Mouse (Mus musculus): ENCODE results near the gene Gga1. TPM values are rescaled to one million over a fixed set of nuclear protein-coding genes. Genes with fewer than 3 reads are reported as not detected.

Gga1 gene
- total RNA-seq, 2 experiments from 2014 or later, result 55.2 to 57.2 TPM

DNA sequence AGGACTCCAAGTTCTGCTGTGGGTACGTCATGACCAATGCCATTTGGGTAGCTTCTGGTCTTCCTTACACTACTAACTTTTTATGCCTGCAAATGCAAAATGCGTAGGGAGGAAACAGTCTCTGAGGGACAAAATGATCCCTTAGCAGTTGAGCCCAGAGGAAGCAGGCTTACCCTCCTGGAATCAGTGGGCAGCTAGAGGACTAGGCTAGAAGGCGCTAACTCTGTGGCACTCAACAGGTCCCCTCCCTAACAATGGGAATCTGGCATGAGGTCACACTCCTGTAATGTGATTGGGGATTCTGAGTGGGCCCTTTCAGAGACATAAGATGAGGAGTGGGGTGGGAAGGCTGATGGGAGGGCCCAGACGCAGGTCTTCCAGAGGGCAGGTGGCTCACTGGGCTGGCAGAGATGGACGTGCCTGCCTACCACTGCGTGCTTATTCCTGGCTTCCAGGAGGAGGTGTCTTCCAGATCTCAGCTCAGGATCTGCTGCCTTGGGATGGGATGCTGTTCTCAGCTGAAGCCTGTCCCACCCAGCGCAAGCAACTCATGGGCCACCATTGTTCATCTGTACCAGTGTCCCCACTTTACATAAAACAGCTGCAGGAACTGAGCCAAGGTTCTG, 53.9 kb downstream of the Gga1 start:
- no peak for DNase-seq (ENCODE audit: low spot score in 2 of 2)

GRCm38 (mm10) chr15:78931577-78931976, 54.6 kb downstream of the Gga1 start:
- peak in 1 of 2 experiments; percentile 46 for DNase-seq (ENCODE audit: low spot score in 2 of 2)

- DNase-seq (ENCODE audit: low spot score in 2 of 2), result peak; percentile 72 to 76
Observed at GRCm38 (mm10) chr15:78934784-78935320, 57.9 kb downstream of the Gga1 start, which contains the start of gene Nol12. TSS of gene Nol12 (plus strand) at chr15:78934933.

DNA sequence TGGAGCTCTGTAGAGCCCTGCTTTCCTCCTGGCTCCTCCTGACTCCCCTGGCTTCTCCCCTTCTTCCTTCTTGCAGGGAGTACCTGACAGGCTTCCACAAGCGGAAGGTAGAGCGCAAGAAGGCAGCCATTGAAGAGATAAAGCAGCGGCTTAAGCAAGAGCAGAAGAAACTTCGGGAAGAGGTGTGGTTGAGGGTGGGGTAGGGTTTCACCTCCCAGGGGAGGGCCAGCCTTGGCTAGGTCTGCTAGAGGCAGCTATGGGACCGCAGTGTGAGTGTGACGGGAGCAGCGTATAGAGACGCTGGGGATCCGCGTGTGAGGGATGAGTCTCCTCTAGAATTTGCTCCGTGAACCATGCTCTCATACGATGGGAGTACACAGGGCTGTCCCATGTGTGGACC, 59.4 kb downstream of the Gga1 start:
- no peak for DNase-seq (ENCODE audit: low spot score in 2 of 2)

- no peak for DNase-seq (ENCODE audit: low spot score in 2 of 2)
Observed at GRCm38 (mm10) chr15:78937311-78937710, 60.3 kb downstream of the Gga1 start.

- DNase-seq (ENCODE audit: low spot score in 2 of 2), result no peak
Observed at GRCm38 (mm10) chr15:78937963-78938362, 61.0 kb downstream of the Gga1 start.

DNA sequence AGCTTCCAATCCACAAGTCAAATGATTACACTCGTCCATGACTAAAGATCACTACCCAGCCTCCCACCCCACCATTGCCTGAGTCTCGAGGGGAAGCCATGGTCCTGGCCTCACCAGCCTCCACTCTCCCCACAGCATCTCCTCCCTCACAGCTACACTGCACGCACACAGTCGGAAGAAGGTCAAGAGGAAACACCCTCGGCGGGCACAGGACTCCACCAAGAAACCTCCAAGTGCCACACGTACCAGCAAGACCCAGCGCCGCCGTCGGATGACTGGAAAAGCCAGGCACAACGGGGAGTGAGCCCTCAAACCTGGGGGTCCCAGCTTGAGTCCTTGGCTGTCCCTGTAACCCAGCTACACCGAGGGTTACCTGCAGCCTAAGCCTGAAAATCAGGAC, 63.3 kb downstream of the Gga1 start:
- no peak for DNase-seq (ENCODE audit: low spot score in 2 of 2)

DNA sequence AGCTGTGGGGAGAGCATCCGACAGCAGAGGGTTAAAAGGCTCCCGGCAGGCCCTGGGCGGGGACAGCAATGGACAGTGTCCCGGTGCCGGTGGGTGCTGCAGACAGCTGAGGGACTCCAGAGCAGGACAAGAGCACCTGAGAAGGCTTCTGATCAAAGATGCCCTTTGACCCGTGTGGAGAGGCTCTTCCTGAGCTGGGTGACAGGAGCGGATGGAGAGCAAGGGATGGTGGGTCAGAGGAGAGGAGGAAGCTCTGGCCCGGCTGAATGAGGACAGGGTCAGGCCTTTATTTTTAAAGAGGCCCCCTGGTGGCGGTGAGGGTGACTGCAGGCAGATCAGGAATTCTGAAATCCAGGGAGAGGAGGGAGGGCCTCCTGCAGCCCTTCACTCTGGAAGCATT, 65.7 kb downstream of the Gga1 start:
- peak; percentile 83 to 84 for DNase-seq (ENCODE audit: low spot score in 2 of 2)

Small RNAs within 50 kb of the gene (microRNA-seq; reads per million reads assigned to microRNA genes)
- 0 to 0.47 reads per million in 2 experiments for gene Mir6955 (ENCODE audit: borderline number of aligned reads in 2 of 2)

Other genes with a start within 250 kb of the Gga1 start
- gene Elfn2, start 158.4 kb upstream of the Gga1 start, total RNA-seq (2021), result 1 to 10 TPM; 1.8 to 3.4 TPM
- gene Mfng, start 103.7 kb upstream of the Gga1 start, total RNA-seq (2021), result 10 to 100 TPM; 11.8 to 21.4 TPM
- 1 to 10 TPM; 5.6 to 8.1 TPM for gene Card10, start 74.1 kb upstream of the Gga1 start, total RNA-seq (2021)
- gene Cdc42ep1, start 34.6 kb upstream of the Gga1 start, total RNA-seq (2021), result 10 to 100 TPM; 36.2 to 53.1 TPM
- gene Lgals2, start 21.7 kb upstream of the Gga1 start, total RNA-seq (2021), result under 1 TPM in 1 of 2 experiments, not detected in 1; 0.54 TPM
- not detected for gene Gm49510, start 22.5 kb downstream of the Gga1 start, total RNA-seq (2021)
- gene Sh3bp1, start 22.6 kb downstream of the Gga1 start, total RNA-seq (2021), result 1 to 10 TPM; 4.1 to 6.5 TPM
- gene Pdxp, start 36.7 kb downstream of the Gga1 start, total RNA-seq (2021), result 1 to 10 TPM; 3.1 to 5.4 TPM
- gene Lgals1, start 49.5 kb downstream of the Gga1 start, total RNA-seq (2021), result 100 to 1,000 TPM; 300 to 824 TPM
- gene Nol12, start 57.7 kb downstream of the Gga1 start, total RNA-seq (2021), result 10 to 100 TPM; 41.2 to 47.0 TPM
- gene Triobp, start 70.5 kb downstream of the Gga1 start, total RNA-seq (2021), result 100 to 1,000 TPM in 1 of 2 experiments, 10 to 100 TPM in 1; 97.1 to 105 TPM
- gene H1f0, start 151.3 kb downstream of the Gga1 start, total RNA-seq (2021), result 100 to 1,000 TPM in 1 of 2 experiments, 10 to 100 TPM in 1; 86.2 to 101 TPM
- gene Galr3, start 164.7 kb downstream of the Gga1 start, total RNA-seq (2021), result under 1 TPM in 1 of 2 experiments, not detected in 1; 0.27 TPM
- 10 to 100 TPM; 23.9 to 26.5 TPM for gene Ankrd54, start 185.7 kb downstream of the Gga1 start, total RNA-seq (2021)
- gene Eif3l, start 198.0 kb downstream of the Gga1 start, total RNA-seq (2021), result 100 to 1,000 TPM; 136 to 139 TPM
- 10 to 100 TPM; 39.0 to 45.5 TPM for gene Micall1, start 231.7 kb downstream of the Gga1 start, total RNA-seq (2021)

Data from adrenal gland, adult 18-20 months (tissue).